Mouse (Mus musculus): ENCODE results near the gene Mta1. TPM values are rescaled to one million over a fixed set of nuclear protein-coding genes. Genes with fewer than 3 reads are reported as not detected.

Mta1 gene
- polyA plus RNA-seq, 1 experiment = 163 TPM

- WGBS = 95% methylated on average over 9 of the region's 9 CpGs
- peaks cover 1% of the 10 kb centered on the region; the same call in 1 of the 2 replicates for H3K4me1 ChIP-seq (replicated peaks; ENCODE audit: control insufficient read depth, insufficient read depth, low read length)
- no peaks in the 10 kb centered on the region for H3K27me3 ChIP-seq (ENCODE audit: control insufficient read depth, insufficient read depth, low read length)
- no peak overlapping the region for H3K4me3 ChIP-seq (ENCODE audit: control insufficient read depth, insufficient read depth, low read length)
- H3K27ac ChIP-seq (ENCODE audit: control insufficient read depth, insufficient read depth, low read length) = no peak overlapping the region
- peaks cover 4% of the 10 kb centered on the region; the same call in 1 of the 2 replicates for H3K36me3 ChIP-seq (ENCODE audit: control insufficient read depth, insufficient read depth, low read length)
- TF ChIP-seq POLR2A (IDR thresholded peaks at IDR 0.05; ENCODE audit: control insufficient read depth, extremely low read depth, insufficient read depth, low read length, poor library complexity) (no peak), CTCF (IDR thresholded peaks at IDR 0.05; ENCODE audit: borderline replicate concordance, control insufficient read depth, extremely low read depth, insufficient read depth, low read length, poor library complexity) (no peak)
- no peak for DNase-seq
Observed at GRCm38 (mm10) chr12:113061606-113062005, 36.5 kb upstream of the Mta1 start.

GRCm38 (mm10) chr12:113062201-113062600, 35.9 kb upstream of the Mta1 start:
- Histone ChIP-seq H3K27ac (ENCODE audit: control insufficient read depth, insufficient read depth, low read length) (no peak overlapping the region), H3K4me3 (ENCODE audit: control insufficient read depth, insufficient read depth, low read length) (no peak overlapping the region), H3K36me3 (ENCODE audit: control insufficient read depth, insufficient read depth, low read length) (peaks cover 4% of the 10 kb centered on the region; the same call in 1 of the 2 replicates), H3K27me3 (ENCODE audit: control insufficient read depth, insufficient read depth, low read length) (no peaks in the 10 kb centered on the region), H3K4me1 (replicated peaks; ENCODE audit: control insufficient read depth, insufficient read depth, low read length) (no peaks in the 10 kb centered on the region)
- WGBS = 91% methylated on average over 10 of the region's 10 CpGs
- no peak for DNase-seq
- TF ChIP-seq POLR2A (IDR thresholded peaks at IDR 0.05; ENCODE audit: control insufficient read depth, extremely low read depth, insufficient read depth, low read length, poor library complexity) (no peak), CTCF (IDR thresholded peaks at IDR 0.05; ENCODE audit: borderline replicate concordance, control insufficient read depth, extremely low read depth, insufficient read depth, low read length, poor library complexity) (no peak)

GRCm38 (mm10) chr12:113063700-113064099, 34.4 kb upstream of the Mta1 start:
- TF ChIP-seq CTCF (IDR thresholded peaks at IDR 0.05; ENCODE audit: borderline replicate concordance, control insufficient read depth, extremely low read depth, insufficient read depth, low read length, poor library complexity) (no peak), POLR2A (IDR thresholded peaks at IDR 0.05; ENCODE audit: control insufficient read depth, extremely low read depth, insufficient read depth, low read length, poor library complexity) (no peak)
- WGBS = 95% methylated on average over 7 of the region's 7 CpGs
- H3K27ac ChIP-seq (ENCODE audit: control insufficient read depth, insufficient read depth, low read length) = no peak overlapping the region
- H3K4me1 ChIP-seq (replicated peaks; ENCODE audit: control insufficient read depth, insufficient read depth, low read length) = no peaks in the 10 kb centered on the region
- H3K4me3 ChIP-seq (ENCODE audit: control insufficient read depth, insufficient read depth, low read length) = no peak overlapping the region
- no peaks in the 10 kb centered on the region; the same call in 1 of the 2 replicates for H3K36me3 ChIP-seq (ENCODE audit: control insufficient read depth, insufficient read depth, low read length)
- DNase-seq = no peak
- H3K27me3 ChIP-seq (ENCODE audit: control insufficient read depth, insufficient read depth, low read length) = no peaks in the 10 kb centered on the region

- no peak for DNase-seq
- H3K4me3 ChIP-seq (ENCODE audit: control insufficient read depth, insufficient read depth, low read length) = no peak overlapping the region
- no peaks in the 10 kb centered on the region for H3K27me3 ChIP-seq (ENCODE audit: control insufficient read depth, insufficient read depth, low read length)
- no peaks in the 10 kb centered on the region for H3K36me3 ChIP-seq (ENCODE audit: control insufficient read depth, insufficient read depth, low read length)
- WGBS = 68% methylated on average over 7 of the region's 7 CpGs
- no peak overlapping the region for H3K27ac ChIP-seq (ENCODE audit: control insufficient read depth, insufficient read depth, low read length)
- H3K4me1 ChIP-seq (replicated peaks; ENCODE audit: control insufficient read depth, insufficient read depth, low read length) = no peaks in the 10 kb centered on the region
- TF ChIP-seq CTCF (IDR thresholded peaks at IDR 0.05; ENCODE audit: borderline replicate concordance, control insufficient read depth, extremely low read depth, insufficient read depth, low read length, poor library complexity) (no peak), POLR2A (IDR thresholded peaks at IDR 0.05; ENCODE audit: control insufficient read depth, extremely low read depth, insufficient read depth, low read length, poor library complexity) (no peak)
Observed at GRCm38 (mm10) chr12:113068002-113068401, 30.1 kb upstream of the Mta1 start.

- DNase-seq = no peak
- Histone ChIP-seq H3K4me3 (ENCODE audit: control insufficient read depth, insufficient read depth, low read length) (no peak overlapping the region), H3K36me3 (ENCODE audit: control insufficient read depth, insufficient read depth, low read length) (no peaks in the 10 kb centered on the region), H3K27ac (ENCODE audit: control insufficient read depth, insufficient read depth, low read length) (no peak overlapping the region), H3K4me1 (replicated peaks; ENCODE audit: control insufficient read depth, insufficient read depth, low read length) (peaks cover 12% of the 10 kb centered on the region), H3K27me3 (ENCODE audit: control insufficient read depth, insufficient read depth, low read length) (no peaks in the 10 kb centered on the region)
- WGBS = 97% methylated on average over 6 of the region's 6 CpGs
- TF ChIP-seq CTCF (IDR thresholded peaks at IDR 0.05; ENCODE audit: borderline replicate concordance, control insufficient read depth, extremely low read depth, insufficient read depth, low read length, poor library complexity) (no peak), POLR2A (IDR thresholded peaks at IDR 0.05; ENCODE audit: control insufficient read depth, extremely low read depth, insufficient read depth, low read length, poor library complexity) (no peak)
Observed at GRCm38 (mm10) chr12:113069389-113069788, 28.7 kb upstream of the Mta1 start.

GRCm38 (mm10) chr12:113071321-113071720, 26.8 kb upstream of the Mta1 start:
- H3K27me3 ChIP-seq (ENCODE audit: control insufficient read depth, insufficient read depth, low read length) = no peaks in the 10 kb centered on the region
- DNase-seq = no peak
- H3K36me3 ChIP-seq (ENCODE audit: control insufficient read depth, insufficient read depth, low read length) = no peaks in the 10 kb centered on the region
- H3K27ac ChIP-seq (ENCODE audit: control insufficient read depth, insufficient read depth, low read length) = no peak overlapping the region
- H3K4me1 ChIP-seq (replicated peaks; ENCODE audit: control insufficient read depth, insufficient read depth, low read length) = peaks cover 18% of the 10 kb centered on the region
- H3K4me3 ChIP-seq (ENCODE audit: control insufficient read depth, insufficient read depth, low read length) = no peak overlapping the region
- WGBS = 91% methylated on average over 6 of the region's 6 CpGs
- no peak for TF ChIP-seq POLR2A (IDR thresholded peaks at IDR 0.05; ENCODE audit: control insufficient read depth, extremely low read depth, insufficient read depth, low read length, poor library complexity)
- no peak for TF ChIP-seq CTCF (IDR thresholded peaks at IDR 0.05; ENCODE audit: borderline replicate concordance, control insufficient read depth, extremely low read depth, insufficient read depth, low read length, poor library complexity)

- no peak for DNase-seq
- Histone ChIP-seq H3K36me3 (ENCODE audit: control insufficient read depth, insufficient read depth, low read length) (no peaks in the 10 kb centered on the region), H3K27ac (ENCODE audit: control insufficient read depth, insufficient read depth, low read length) (no peak overlapping the region), H3K27me3 (ENCODE audit: control insufficient read depth, insufficient read depth, low read length) (no peaks in the 10 kb centered on the region), H3K4me3 (ENCODE audit: control insufficient read depth, insufficient read depth, low read length) (no peak overlapping the region), H3K4me1 (replicated peaks; ENCODE audit: control insufficient read depth, insufficient read depth, low read length) (peaks cover 18% of the 10 kb centered on the region)
- TF ChIP-seq CTCF (IDR thresholded peaks at IDR 0.05; ENCODE audit: borderline replicate concordance, control insufficient read depth, extremely low read depth, insufficient read depth, low read length, poor library complexity) (no peak), POLR2A (IDR thresholded peaks at IDR 0.05; ENCODE audit: control insufficient read depth, extremely low read depth, insufficient read depth, low read length, poor library complexity) (no peak)
- 92% methylated on average over 6 of the region's 6 CpGs for WGBS
Observed at GRCm38 (mm10) chr12:113071827-113072226, 26.3 kb upstream of the Mta1 start.
